Mouse (Mus musculus): ENCODE results near the gene Hist1h2bk. TPM values are rescaled to one million over a fixed set of nuclear protein-coding genes. Genes with fewer than 3 reads are reported as not detected.
"Not testable (repeated sequence)": the region's sequence is repeated elsewhere in the genome, so short reads cannot be mapped to it uniquely, and the experiment has no call there.

Gene Hist1h2bk
- polyA plus RNA-seq, 1 experiment from 2014 or later = 9.5 TPM

DNA sequence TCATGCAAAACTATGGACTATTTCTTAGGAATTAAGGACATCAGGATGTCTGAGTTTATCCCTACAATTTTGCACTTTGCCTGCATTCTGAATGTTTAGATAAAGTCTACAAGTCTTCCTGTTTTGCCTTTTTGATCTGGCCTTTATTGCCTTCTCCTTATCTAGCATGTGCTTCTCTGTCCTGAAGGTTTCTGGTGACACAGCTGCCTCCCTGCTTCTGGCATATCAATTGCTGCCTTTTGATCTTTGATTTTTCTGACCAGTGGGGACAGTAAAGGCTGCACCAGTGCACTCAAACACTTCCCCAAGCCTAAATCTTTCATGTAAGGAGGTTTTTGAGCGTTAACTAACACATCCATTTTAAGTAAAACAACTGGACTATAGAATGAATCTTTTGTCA is 27.8 kb downstream of the Hist1h2bk start:
- ATAC-seq (ENCODE audit: insufficient number of reproducible peaks, insufficient read depth, low FRiP score, low TSS enrichment, low read depth) = no peak
- no peaks in the 10 kb centered on the region for H3K27me3 ChIP-seq
- 53% methylated on average over 1 of the region's 1 CpGs for WGBS
- H3K36me3 ChIP-seq = no peaks in the 10 kb centered on the region
- no peaks in the 10 kb centered on the region for H3K4me1 ChIP-seq
- H3K27ac ChIP-seq = no peak overlapping the region
- peaks cover 3% of the 10 kb centered on the region; the same call in 1 of the 2 replicates for H3K9me3 ChIP-seq
- H3K4me2 ChIP-seq = no peak overlapping the region
- H3K4me3 ChIP-seq = no peak overlapping the region
- H3K9ac ChIP-seq = no peak overlapping the region

- H3K9me3 ChIP-seq; H3K4me1 ChIP-seq; H3K9ac ChIP-seq; H3K36me3 ChIP-seq; H3K4me3 ChIP-seq; ATAC-seq (ENCODE audit: insufficient number of reproducible peaks, insufficient read depth, low FRiP score, low TSS enrichment, low read depth); H3K27me3 ChIP-seq; H3K27ac ChIP-seq; H3K4me2 ChIP-seq: not testable (repeated sequence)
- 85% methylated on average over 1 of the region's 1 CpGs for WGBS
Measured at GRCm38 (mm10) chr13:22084140-22084539, 48.5 kb downstream of the Hist1h2bk start, which contains the start of gene Vmn1r188. Gene Vmn1r188 (plus strand): TSS chr13:22084440.

Small RNA genes within 50 kb of the gene (microRNA-seq; reads per million reads assigned to microRNA genes)
- not detected for gene Gm26300
- gene Gm44390 = not detected
- gene Gm44486 = not detected

Other genes with a start within 250 kb of the Hist1h2bk start
- 10.9 and 15.4 TPM in 2 replicates for gene Hist1h2an, start 248.7 kb upstream of the Hist1h2bk start, polyA plus RNA-seq (2015; fragmentation: Nextera tagmentation; extraction: Ambion mirVana)
- gene Hist1h2bp, start 248.4 kb upstream of the Hist1h2bk start, polyA plus RNA-seq (2015; fragmentation: Nextera tagmentation; extraction: Ambion mirVana) = 0.72 and 1.7 TPM in 2 replicates
- 21.6 and 33.1 TPM in 2 replicates for gene Hist1h2bq, start 225.7 kb upstream of the Hist1h2bk start, polyA plus RNA-seq (2015; fragmentation: Nextera tagmentation; extraction: Ambion mirVana)
- gene Hist1h2ao, start 225.4 kb upstream of the Hist1h2bk start, polyA plus RNA-seq (2015; fragmentation: Nextera tagmentation; extraction: Ambion mirVana) = not detected in 2 replicates
- not detected in 2 replicates for gene Hist1h4m, start 224.1 kb upstream of the Hist1h2bk start, polyA plus RNA-seq (2015; fragmentation: Nextera tagmentation; extraction: Ambion mirVana)
- 14.7 and 15.3 TPM in 2 replicates for gene Hist1h4n, start 203.7 kb upstream of the Hist1h2bk start, polyA plus RNA-seq (2015; fragmentation: Nextera tagmentation; extraction: Ambion mirVana)
- 3,982 and 4,261 TPM in 2 replicates for gene Hist1h2ap, start 202.4 kb upstream of the Hist1h2bk start, polyA plus RNA-seq (2015; fragmentation: Nextera tagmentation; extraction: Ambion mirVana)
- 23.0 and 34.3 TPM in 2 replicates for gene Hist1h2br, start 202.1 kb upstream of the Hist1h2bk start, polyA plus RNA-seq (2015; fragmentation: Nextera tagmentation; extraction: Ambion mirVana)
- gene Zfp184, start 90.8 kb upstream of the Hist1h2bk start, polyA plus RNA-seq (2015; fragmentation: Nextera tagmentation; extraction: Ambion mirVana) = 16.8 and 18.0 TPM in 2 replicates
- gene Pom121l2, start 54.7 kb upstream of the Hist1h2bk start, polyA plus RNA-seq (2015; fragmentation: Nextera tagmentation; extraction: Ambion mirVana) = 0.31 TPM in 1 of 2 replicates, not detected in the other
- gene Prss16, start 26.1 kb upstream of the Hist1h2bk start, polyA plus RNA-seq (2015; fragmentation: Nextera tagmentation; extraction: Ambion mirVana) = 0.59 and 1.2 TPM in 2 replicates
- 5.2 and 5.4 TPM in 2 replicates for gene Hist1h2ah, start 302 bp upstream of the Hist1h2bk start, polyA plus RNA-seq (2015; fragmentation: Nextera tagmentation; extraction: Ambion mirVana)
- 26.0 and 31.3 TPM in 2 replicates for gene Hist1h4i, start 5.5 kb downstream of the Hist1h2bk start, polyA plus RNA-seq (2015; fragmentation: Nextera tagmentation; extraction: Ambion mirVana)
- gene Hist1h2ag, start 7.1 kb downstream of the Hist1h2bk start, polyA plus RNA-seq (2015; fragmentation: Nextera tagmentation; extraction: Ambion mirVana) = 78.1 and 82.3 TPM in 2 replicates
- 12.2 and 14.3 TPM in 2 replicates for gene Hist1h2bj, start 7.3 kb downstream of the Hist1h2bk start, polyA plus RNA-seq (2015; fragmentation: Nextera tagmentation; extraction: Ambion mirVana)
- gene Vmn1r188, start 48.6 kb downstream of the Hist1h2bk start, polyA plus RNA-seq (2015; fragmentation: Nextera tagmentation; extraction: Ambion mirVana) = not detected in 2 replicates
- gene Vmn1r189, start 70.0 kb downstream of the Hist1h2bk start, polyA plus RNA-seq (2015; fragmentation: Nextera tagmentation; extraction: Ambion mirVana) = not detected in 2 replicates
- gene Vmn1r191, start 148.1 kb downstream of the Hist1h2bk start, polyA plus RNA-seq (2015; fragmentation: Nextera tagmentation; extraction: Ambion mirVana) = not detected in 2 replicates
- not detected in 2 replicates for gene Vmn1r192, start 155.3 kb downstream of the Hist1h2bk start, polyA plus RNA-seq (2015; fragmentation: Nextera tagmentation; extraction: Ambion mirVana)
- gene Vmn1r193, start 187.3 kb downstream of the Hist1h2bk start, polyA plus RNA-seq (2015; fragmentation: Nextera tagmentation; extraction: Ambion mirVana) = not detected in 2 replicates
- not detected in 2 replicates for gene Vmn1r194, start 208.3 kb downstream of the Hist1h2bk start, polyA plus RNA-seq (2015; fragmentation: Nextera tagmentation; extraction: Ambion mirVana)
- not detected in 2 replicates for gene Vmn1r195, start 234.7 kb downstream of the Hist1h2bk start, polyA plus RNA-seq (2015; fragmentation: Nextera tagmentation; extraction: Ambion mirVana)